Mouse (Mus musculus): ENCODE results near the gene Cxcl14.

GRCm38 (mm10) chr13:56287091-56287490 lies 9.3 kb downstream of the Cxcl14 start:
- TF ChIP-seq CTCF (IDR thresholded peaks at IDR 0.05; ENCODE audit: insufficient read depth, low read depth, low read length) (no peak), POLR2A (IDR thresholded peaks at IDR 0.05; ENCODE audit: insufficient read depth, low read depth, low read length) (no peak)

Measured in olfactory bulb, adult 2 months (tissue).